Mouse (Mus musculus) erythroblast, embryonic 14.5 days (primary cell): ENCODE results near the gene Sltm. TPM values are rescaled to one million over a fixed set of nuclear protein-coding genes. Genes with fewer than 3 reads are reported as not detected.

Experiments
- H3K27me3 ChIP-seq: 2 replicates; pipeline ENCODE4 v1.6.1; 2012; ENCODE audit warnings: inconsistent platforms; ENCODE audit not compliant: control insufficient read depth
- H3K36me3 ChIP-seq: 2 replicates; pipeline ENCODE4 v1.6.1; 2012; ENCODE audit warnings: mild to moderate bottlenecking, inconsistent platforms; ENCODE audit not compliant: control insufficient read depth
- H3K4me1 ChIP-seq: 2 replicates; pipeline ENCODE4 v1.6.1; 2012; ENCODE audit warnings: inconsistent platforms; ENCODE audit not compliant: control insufficient read depth
- H3K4me3 ChIP-seq: replicated peaks from 2 replicates; pipeline ENCODE3; 2012; ENCODE audit warnings: moderate library complexity, mild to moderate bottlenecking, inconsistent platforms
- H3K9me3 ChIP-seq: 2 replicates; pipeline ENCODE4 v1.6.1; 2012; ENCODE audit warnings: low read length, inconsistent platforms, mixed read lengths; ENCODE audit not compliant: control insufficient read depth
- GATA1 ChIP-seq: IDR thresholded peaks from 2 replicates; pipeline ENCODE4 v1.6.1; 2012; ENCODE audit warnings: low read length, inconsistent platforms, mixed read lengths
- TAL1 ChIP-seq: IDR thresholded peaks from 3 replicates; pipeline ENCODE4 v1.6.1; 2012; ENCODE audit warnings: low read length, inconsistent platforms, mixed read lengths
- polyA plus RNA-seq: library from polyadenylated mRNA; stranded (reverse); fragments of >175 nt; gene quantifications from 2 replicates; pipeline ENCODE4 v1.2.3, GENCODE M21; 2012

Sltm gene
- polyA plus RNA-seq = 1.3 TPM in 2 replicates

DNA sequence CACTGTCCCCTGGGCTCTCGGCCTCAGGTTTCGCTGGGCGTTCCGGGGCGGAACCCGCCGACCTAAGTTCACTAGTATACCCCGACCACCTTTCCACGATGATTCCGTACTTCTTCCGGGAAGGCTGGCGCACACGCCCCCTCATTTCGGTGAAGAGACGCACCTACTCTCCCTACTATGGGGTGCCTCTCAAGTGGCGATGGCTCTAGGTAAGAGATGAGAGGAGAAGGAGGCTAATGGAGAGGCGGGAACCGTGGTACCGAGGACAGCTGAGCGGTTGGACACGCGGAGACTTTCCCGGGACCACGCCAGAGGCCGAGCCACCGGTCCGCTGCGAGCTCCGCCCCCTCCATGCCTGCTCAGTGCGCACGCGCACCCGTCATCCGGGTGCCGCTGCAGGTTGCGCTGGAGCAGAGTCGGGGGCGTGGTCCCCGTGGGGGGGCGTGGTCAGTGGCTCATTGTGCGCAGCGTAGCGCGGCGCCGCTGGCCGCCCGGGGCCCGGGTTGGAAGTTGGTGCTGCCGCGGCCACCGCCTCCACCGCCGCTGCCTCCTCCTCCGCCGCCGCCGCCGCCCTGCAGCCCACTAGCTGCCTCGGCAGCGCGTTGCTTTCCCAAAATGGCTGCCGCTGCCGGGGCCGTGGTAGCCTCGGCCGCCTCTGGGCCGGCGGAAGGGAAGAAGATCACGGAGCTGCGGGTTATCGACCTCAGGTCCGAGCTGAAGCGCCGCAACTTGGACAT lies at the start of gene Sltm:
Sltm (plus strand) TSS at position 450 of the 737 bp plus-strand sequence.
- TF ChIP-seq GATA1 (no peak), TAL1 (no peak)
- Histone ChIP-seq H3K4me3 (peak within 1 kb of the TSS; percentile 89), H3K27me3 (no peaks in the 10 kb centered on the region), H3K9me3 (no peaks in the 10 kb centered on the region), H3K4me1 (peaks cover 27% of the 10 kb centered on the region), H3K36me3 (peaks cover 14% of the 10 kb centered on the region)

DNA sequence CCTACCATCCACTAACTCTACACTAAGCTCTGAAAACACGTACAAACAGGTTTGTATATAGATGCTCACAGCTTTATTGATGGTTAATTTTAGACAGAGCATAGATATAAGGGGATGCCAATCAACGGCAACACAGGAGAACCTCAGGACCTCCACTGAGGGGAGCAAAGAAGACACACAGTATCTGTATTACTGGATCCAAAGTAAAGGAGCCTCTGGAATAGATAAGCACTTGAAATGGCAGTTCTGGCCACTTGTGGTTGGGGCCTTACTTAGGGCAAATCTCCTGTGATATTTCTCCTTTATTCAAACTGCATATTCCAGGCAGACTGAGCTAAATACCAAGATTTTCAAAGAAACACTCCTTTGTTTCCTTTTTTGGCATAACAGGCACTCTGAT lies 49.5 kb upstream of the Sltm start:
- Histone ChIP-seq H3K4me1 (peaks cover 37% of the 10 kb centered on the region), H3K27me3 (no peaks in the 10 kb centered on the region), H3K36me3 (peaks cover 53% of the 10 kb centered on the region), H3K4me3 (no peak overlapping the region), H3K9me3 (no peaks in the 10 kb centered on the region)
- TF ChIP-seq TAL1 = no peak
- TF ChIP-seq GATA1 = no peak

DNA sequence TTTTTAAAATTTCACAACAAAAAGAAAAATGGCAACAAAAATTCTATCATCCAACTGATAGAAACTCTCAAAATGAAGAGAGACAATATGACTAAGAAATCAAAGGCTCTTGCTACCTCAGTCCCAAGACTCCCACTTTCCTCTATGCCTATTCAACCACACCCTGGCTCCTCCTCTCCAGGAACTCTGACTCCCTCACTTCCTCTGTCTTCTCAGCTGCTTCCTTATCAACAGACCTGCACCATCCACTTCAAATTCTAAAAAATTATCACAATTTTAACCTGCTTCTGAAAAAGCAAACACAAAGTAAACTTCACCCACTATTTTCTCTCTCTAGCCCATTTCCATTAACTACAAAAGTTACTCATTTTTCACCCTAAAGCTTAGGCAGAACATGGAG lies 45.6 kb upstream of the Sltm start:
- Histone ChIP-seq H3K4me1 (peaks cover 37% of the 10 kb centered on the region), H3K9me3 (no peaks in the 10 kb centered on the region), H3K27me3 (no peaks in the 10 kb centered on the region), H3K36me3 (peaks cover 45% of the 10 kb centered on the region), H3K4me3 (no peak overlapping the region)
- TF ChIP-seq TAL1 = no peak
- TF ChIP-seq GATA1 = no peak

DNA sequence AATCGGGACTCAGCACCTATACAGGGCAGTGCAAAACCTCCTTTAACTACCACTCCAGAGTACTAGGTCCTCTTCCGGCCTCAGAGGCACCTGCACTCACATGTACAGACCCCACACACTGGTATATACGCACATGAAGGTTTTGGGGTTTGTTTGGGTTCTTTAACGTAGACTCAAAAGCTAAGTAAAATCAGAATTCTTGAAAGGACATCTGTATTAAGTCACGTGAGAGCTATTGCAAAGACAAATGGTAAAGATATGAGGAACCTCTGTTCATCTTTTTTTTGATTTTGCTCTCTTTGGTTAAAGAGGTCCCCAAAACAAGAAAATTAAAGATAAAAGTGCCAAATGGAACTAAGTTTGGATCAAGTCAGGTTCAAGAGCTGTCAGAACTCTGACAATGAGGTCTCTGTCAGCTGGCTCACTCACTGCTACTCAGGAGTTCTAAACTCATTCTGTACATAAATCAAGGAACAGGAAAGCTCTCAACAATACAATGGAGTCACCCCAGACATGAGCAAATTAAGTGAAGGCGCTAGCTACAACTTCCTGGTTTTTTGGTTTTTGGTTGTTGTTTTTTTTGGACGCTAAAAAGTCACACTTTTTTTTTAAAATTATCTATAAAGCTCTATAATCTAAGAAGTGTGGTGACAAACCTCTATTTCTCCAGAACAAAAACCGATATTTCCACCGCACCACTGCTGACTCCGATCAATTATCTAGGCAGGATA lies 40.1 kb upstream of the Sltm start:
- peaks cover 12% of the 10 kb centered on the region for H3K27me3 ChIP-seq
- TF ChIP-seq GATA1 = no peak
- no peak for TF ChIP-seq TAL1
- H3K4me1 ChIP-seq = peaks cover 19% of the 10 kb centered on the region
- H3K36me3 ChIP-seq = peaks cover 22% of the 10 kb centered on the region
- peak overlapping the region; percentile 98 for H3K4me3 ChIP-seq
- H3K9me3 ChIP-seq = no peaks in the 10 kb centered on the region

DNA sequence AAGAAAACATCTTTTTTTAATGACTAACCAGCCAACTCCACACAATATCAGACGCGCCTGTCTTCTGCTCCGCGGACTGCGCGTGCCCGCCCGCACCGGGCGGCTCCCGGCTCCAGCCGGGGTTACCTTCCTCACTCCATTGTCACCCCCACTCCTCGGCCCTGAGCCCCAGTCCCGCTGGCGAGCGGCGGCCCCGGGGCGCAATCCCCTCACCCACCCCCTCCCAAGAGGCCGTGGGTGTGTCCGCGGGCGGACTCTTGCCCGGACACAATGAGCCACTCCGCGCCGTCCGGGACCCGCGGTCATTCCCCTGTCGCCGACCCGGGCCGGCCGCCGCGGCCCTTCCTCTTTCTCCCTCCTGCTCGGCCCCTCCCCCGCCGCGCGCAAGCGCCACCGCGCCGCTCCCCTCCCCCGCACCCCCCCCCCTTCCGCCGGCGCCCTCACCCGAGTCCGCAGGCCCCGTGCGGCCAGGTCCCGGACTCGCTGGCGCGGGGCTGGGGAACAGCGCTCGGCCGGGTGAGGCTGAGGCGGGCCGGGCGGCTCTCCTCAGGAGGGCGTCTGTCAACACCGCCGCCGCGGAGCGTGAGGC lies 39.4 kb upstream of the Sltm start:
- Histone ChIP-seq H3K4me1 (peaks cover 17% of the 10 kb centered on the region), H3K27me3 (peaks cover 12% of the 10 kb centered on the region), H3K36me3 (peaks cover 18% of the 10 kb centered on the region), H3K9me3 (no peaks in the 10 kb centered on the region), H3K4me3 (peak overlapping the region; percentile 98)
- no peak for TF ChIP-seq TAL1
- TF ChIP-seq GATA1 = no peak

DNA sequence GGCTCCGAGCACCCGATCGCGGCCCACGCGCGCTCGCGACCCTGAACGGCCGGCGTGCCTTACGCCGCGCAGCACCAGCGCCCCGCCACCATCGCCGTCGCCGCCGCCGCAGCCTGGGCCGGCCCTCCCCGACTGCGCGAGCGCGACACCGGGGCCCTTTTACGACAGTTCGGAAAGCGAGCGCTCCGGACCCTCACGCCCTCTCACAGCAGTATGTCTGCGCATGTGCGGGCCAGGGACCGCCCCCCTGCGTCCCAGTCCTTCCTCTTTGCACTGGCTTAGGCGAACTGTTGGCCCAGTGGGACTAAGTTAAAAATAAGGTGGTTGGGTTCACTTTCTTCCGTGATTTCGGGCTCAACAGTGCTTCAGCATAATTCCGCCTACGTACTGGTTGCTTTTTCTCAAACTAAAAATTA lies 38.9 kb upstream of the Sltm start, which contains the start of gene Rnf111:
Rnf111 (minus strand) TSS at position 100 of the 416 bp plus-strand sequence.
- TF ChIP-seq TAL1 (no peak), GATA1 (no peak)

DNA sequence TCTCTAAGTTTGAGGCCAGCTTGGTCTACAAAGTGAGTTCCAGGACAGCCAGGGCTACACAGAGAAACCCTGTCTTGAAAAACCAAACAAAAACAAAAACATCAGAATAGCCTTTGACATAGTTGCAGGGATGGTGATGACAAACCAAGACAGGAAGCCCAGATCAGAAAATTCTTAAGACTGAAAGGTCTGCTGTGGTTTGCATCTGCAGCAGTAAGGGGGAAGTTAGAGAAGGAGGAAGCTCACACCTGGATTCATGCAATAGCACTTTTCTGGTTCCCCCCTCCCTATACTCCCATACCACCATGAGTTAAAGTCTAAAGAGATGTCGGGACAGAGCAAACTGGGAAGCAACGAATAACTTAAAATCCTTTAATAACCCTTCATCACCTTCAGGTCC lies 36.4 kb upstream of the Sltm start:
- H3K4me1 ChIP-seq = peaks cover 21% of the 10 kb centered on the region
- peaks cover 2% of the 10 kb centered on the region for H3K36me3 ChIP-seq
- TF ChIP-seq GATA1 = no peak
- no peak for TF ChIP-seq TAL1
- no peaks in the 10 kb centered on the region for H3K9me3 ChIP-seq
- H3K27me3 ChIP-seq = peaks cover 12% of the 10 kb centered on the region
- no peak overlapping the region for H3K4me3 ChIP-seq

More for the DNA sequence above, 38.9 kb upstream of the Sltm start, which contains the start of gene Rnf111:
- H3K4me1 ChIP-seq = peaks cover 17% of the 10 kb centered on the region
- peaks cover 13% of the 10 kb centered on the region for H3K36me3 ChIP-seq
- H3K9me3 ChIP-seq = no peaks in the 10 kb centered on the region
- peaks cover 12% of the 10 kb centered on the region for H3K27me3 ChIP-seq
- H3K4me3 ChIP-seq = peak within 1 kb of the TSS; percentile 98

DNA sequence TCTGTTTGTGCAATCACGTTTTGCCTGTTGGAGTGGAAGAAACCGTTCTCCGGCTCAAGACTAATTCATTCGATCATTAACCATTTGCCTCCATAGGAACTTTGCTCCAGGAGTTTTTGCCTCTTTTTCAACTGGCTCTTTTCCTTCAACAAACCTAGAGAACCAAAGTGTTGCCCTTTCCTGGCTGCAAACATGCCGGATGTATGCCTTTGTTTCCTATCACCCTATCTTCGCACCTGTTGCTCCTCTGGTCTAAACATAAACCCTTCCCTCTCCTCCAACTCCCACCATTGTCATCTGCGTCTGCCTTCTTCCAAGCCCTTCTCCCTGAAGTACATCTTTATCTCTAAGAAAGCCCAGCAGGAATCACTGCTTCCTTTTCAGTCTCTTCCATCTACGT lies 35.8 kb upstream of the Sltm start:
- TF ChIP-seq TAL1 (no peak), GATA1 (no peak)

More for the DNA sequence above, 35.8 kb upstream of the Sltm start:
- no peaks in the 10 kb centered on the region for H3K9me3 ChIP-seq
- H3K4me1 ChIP-seq = peaks cover 18% of the 10 kb centered on the region
- peaks cover 2% of the 10 kb centered on the region for H3K36me3 ChIP-seq
- H3K4me3 ChIP-seq = no peak overlapping the region
- peaks cover 12% of the 10 kb centered on the region for H3K27me3 ChIP-seq
